Mouse (Mus musculus) urinary bladder, postnatal 25 days (tissue): ENCODE results near the gene Scarb2.
"Not testable (repeated sequence)": the region's sequence is repeated elsewhere in the genome, so short reads cannot be mapped to it uniquely, and the experiment has no call there.

Source experiments
- DNase-seq: peaks from one replicate; pipeline ENCODE4 v3.0.0; 2022; ENCODE audit warnings: low spot score

Scarb2 gene

GRCm38 (mm10) chr5:92506733-92507132 is at the start of gene Scarb2:
TSS of gene Scarb2 (minus strand) at chr5:92506833.
- DNase-seq, result no peak

DNA sequence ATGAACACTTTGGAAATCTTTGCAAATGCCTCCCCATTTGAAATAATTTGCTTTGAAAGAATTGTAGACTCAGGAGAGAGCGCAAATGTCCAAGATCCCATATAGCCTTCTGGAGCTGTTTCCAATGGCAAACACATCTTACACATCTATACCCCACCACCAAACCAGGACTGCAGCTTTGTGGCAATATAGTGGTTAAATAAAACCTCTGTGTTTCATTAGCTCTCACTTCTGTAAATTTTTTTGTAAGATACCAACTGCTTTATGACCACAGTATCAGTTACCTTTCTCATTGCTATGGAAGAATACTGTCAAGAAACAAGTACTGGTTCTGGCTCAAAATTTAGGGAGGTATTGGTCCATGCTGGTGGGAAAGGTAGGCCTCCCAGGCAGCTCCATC is 49.3 kb upstream of the Scarb2 start:
- DNase-seq, result no peak

- DNase-seq, result peak; percentile 24
These were observed 48.4 kb upstream of the Scarb2 start, which contains the start of gene Fam47e for GRCm38 (mm10) chr5:92554891-92555511. TSS of gene Fam47e (plus strand) at chr5:92555069.

- DNase-seq, result no peak
These were observed 47.8 kb upstream of the Scarb2 start for GRCm38 (mm10) chr5:92554443-92554842.

DNA sequence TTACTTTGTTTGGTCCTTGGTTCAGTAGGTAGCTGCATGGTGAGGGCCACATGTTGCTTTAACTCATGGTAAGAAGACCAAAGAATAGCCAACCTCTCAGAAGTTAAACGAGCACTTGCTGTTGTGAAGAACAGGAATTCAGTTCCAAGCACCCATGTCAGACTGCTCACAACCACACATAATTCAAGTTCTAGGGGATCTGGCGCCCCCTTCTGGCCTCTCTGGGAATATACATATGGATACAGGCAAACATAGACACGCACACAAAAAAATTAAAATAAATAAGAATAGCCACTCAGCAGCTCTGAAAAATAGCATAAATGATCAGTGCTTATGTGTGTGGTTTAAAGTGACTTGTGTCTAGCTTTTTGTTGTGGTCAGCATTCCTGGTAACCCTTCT is 47.3 kb upstream of the Scarb2 start:
- DNase-seq, result no peak

DNA sequence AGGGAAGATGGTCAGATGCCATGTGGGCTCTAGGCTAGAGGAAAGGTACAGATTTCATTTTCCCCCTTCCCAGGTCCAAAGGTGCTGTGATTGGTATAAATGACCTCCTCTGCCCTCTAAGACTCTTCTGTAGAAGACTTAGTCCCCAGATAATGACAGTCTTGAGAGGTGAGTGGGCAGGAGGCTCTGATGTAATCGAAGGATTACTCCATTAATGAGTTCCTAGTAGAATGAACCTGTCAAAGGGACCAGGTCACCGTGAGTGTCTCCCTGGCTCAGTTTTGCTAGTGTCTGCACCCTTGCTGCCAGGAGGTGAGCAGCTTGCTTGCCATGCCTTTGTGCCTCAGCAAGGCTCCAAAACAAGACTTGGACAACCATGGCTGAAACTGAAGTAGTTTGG is 46.0 kb upstream of the Scarb2 start:
- DNase-seq, result no peak

DNA sequence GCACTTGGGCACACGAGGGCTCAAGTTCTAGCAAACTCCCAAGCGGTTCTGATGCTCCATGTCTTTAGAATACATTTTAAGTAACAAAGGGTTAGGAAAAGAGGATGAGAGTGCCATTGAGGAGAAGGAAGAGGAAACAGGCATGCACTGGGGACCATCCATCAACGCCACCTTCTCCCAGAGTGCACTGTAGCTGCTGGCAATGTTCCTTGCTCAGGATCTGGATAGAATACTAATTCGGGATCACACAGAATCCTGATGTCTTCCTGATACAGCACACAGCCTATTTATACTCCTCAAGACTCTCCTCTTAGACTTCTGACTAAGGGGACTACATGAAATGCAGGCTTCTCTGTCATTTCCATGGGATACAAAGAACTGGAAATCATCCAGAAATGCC is 33.1 kb upstream of the Scarb2 start:
- DNase-seq, result no peak

DNA sequence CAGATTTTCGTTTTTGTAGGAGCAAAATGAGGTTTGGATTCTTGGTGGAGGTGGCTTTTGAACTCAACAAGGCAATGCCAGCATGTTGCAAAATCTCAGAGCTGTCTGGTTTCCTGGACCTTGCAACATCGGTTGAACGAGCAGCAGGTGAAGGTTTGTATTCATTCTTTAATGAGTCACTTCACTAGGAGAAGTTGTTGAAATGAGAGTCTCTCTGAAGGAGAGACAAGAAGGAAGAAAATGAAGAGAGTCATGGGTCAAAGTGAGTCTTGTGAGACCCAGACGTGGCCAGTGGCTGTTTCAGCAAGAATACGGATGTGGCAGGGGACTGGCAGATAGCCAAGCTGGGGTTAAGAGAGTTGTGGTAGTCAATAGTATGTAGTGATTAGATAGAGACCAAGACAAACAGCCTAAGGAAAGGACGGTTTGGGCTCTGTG is 18.2 kb upstream of the Scarb2 start:
- no peak for DNase-seq

- not testable (repeated sequence) for DNase-seq
These were observed 14.5 kb upstream of the Scarb2 start for GRCm38 (mm10) chr5:92521131-92521530.

- no peak for DNase-seq
These were observed 5.4 kb upstream of the Scarb2 start for GRCm38 (mm10) chr5:92512066-92512465.

DNA sequence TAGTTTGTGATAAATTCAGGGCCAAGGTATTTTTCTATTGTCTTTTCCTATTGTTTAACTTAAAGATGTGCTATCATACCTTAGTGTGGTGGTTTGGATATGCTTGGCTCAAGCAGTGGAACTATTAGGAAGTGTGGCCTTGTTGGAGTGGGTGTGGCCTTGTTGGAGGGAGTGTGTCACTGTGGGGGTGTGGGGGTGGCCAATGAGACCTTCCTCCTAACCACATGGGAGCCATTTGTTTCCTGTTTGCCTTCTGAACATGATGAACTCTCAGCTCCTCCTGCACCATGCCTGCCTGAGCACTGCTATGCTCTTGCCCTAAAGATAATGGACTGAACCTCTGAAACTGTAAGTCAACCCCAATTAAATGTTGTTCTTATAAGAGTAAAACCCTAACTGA is 4.6 kb upstream of the Scarb2 start:
- no peak for DNase-seq

DNA sequence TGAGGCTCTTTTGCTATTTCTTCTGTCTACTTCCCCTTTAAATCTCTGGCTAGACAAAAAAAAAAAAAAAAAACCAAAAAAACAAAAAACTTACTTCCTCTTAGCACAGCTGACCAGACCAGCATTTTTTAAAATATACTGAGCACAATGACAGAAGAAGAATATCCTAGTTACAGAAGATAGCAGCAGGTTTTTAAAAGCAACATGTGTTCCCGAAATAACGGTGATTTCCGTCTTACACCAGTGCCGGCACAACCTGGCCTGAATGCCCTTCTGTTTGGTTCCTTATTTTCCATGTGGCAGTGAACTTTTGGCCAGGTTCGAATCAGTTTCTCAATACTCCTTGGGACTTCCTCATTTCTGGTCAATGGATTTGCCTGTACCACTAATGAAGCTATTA is 2.2 kb upstream of the Scarb2 start:
- DNase-seq, result no peak

DNA sequence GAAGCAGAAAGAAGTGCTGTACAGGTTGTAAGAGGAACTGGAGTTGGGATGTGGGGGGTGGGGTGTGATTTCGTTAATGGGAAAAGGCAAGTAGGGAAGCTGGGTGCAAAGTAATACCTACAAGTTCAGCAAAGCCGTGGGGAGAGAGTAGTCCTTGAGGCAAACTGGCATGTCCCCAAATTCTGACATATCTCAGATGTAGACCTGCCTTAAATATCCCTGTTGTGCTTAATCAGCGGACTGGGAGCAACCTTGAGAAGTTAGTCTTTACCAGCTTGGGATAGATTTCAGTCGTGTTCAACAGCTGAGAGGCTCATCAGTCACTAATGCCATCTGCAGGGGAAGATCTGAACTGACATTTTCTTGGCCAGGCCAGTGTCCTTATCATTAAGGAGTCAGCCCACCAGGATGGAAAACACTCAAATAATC is 318 bp downstream of the Scarb2 start:
- DNase-seq, result no peak

DNA sequence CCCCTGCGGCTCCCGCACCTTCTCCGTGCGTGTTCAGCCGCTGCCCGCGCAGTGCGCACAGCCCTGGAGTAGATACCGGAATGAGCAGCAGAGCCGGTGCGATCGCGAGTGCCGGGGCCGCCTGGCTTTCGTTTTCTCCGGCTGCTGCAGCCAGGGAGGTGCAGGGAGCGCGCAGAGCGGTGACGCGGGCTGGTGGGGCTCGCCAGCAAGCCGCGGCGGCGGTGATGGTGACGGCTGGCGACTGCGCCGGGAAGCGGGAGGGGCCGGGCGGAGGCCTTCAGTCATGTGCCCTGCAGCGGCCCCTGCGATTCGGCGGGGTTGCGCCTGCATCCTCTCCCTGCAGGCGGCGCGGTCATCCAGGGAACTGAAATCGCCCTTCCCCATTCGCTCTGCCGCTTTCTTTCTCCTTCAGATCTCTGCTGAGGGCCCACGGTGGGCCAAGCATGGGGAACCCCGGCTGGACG is 1.2 kb downstream of the Scarb2 start:
- peak; percentile 92 for DNase-seq

DNA sequence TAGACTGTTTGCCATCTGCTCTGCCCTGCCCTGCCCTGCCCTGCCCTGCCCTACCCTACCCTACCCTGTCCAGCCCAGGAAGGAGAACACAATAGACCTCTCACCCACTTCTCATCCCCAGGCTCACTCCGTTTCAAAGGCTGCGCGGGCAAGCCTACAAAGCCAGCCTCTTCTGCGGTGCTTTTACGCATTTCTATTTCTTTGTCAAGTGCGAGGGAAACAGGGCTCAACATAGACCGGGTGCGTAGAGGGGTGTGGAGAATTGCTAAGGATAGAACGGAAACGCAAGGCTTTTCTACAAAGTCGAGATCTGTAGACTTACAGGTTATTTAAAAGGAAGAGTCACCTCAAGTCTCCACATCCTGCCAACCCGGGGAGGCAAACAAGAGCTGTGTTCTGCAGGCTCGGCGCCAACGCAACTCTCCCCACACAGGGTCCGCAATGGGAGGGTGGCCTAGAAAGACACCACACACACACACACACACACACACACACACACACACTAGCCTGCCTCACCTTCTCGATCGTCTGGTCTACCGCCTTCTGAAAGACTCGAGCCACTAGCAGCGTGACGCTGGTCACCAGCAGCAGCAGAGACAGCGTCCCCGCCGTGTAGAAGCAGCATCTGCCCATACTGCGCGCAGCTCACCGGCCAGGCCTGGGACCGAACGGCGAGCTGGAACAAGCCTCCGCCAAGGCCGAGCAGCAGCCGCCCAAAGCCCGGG is 1.8 kb downstream of the Scarb2 start:
- no peak for DNase-seq

GRCm38 (mm10) chr5:92503856-92504618 is 2.6 kb downstream of the Scarb2 start:
- no peak for DNase-seq

GRCm38 (mm10) chr5:92503356-92503847 is 3.2 kb downstream of the Scarb2 start:
- DNase-seq, result no peak

DNA sequence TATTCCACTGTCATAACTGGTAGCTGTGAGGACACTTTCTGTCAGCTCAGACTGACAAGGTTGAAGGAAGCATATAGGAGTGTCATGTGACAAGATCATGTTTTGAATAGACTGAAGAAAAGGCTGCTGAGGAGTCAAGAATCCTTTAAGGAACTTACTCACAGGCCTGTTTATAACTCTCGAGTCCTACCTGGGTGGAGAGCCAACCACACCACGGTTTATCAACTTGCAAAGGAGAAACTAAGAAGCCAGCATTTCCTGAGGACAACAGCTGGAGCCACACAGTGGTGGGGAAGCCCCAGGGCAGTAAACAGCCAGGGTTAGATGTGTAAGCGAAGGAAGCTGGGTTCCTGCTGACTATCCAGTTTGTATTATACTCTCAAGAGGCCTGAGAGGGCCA is 7.3 kb downstream of the Scarb2 start:
- DNase-seq, result no peak

GRCm38 (mm10) chr5:92498661-92499060 is 8.0 kb downstream of the Scarb2 start:
- DNase-seq, result no peak

DNA sequence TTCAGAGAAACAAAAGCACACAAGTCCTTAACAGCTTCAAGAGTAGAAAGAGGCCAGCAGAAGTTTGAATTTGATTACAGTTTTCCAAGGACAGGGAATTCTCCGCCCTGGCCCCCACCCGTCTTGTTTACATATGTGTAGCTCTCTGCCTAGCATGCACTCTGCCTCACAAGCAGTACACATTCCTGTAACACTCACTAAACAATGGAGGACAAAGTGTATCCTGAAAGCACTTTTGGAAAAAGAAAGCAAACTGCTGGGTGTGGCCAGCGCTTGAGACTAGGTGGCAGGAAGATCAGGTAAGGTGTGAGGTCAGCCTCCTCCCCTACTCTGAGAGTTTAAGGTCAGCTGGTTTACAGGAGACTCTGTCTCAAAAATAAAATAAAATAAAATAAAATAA is 8.4 kb downstream of the Scarb2 start:
- no peak for DNase-seq

- DNase-seq, result no peak
These were observed 10.7 kb downstream of the Scarb2 start for GRCm38 (mm10) chr5:92495771-92496409.

DNA sequence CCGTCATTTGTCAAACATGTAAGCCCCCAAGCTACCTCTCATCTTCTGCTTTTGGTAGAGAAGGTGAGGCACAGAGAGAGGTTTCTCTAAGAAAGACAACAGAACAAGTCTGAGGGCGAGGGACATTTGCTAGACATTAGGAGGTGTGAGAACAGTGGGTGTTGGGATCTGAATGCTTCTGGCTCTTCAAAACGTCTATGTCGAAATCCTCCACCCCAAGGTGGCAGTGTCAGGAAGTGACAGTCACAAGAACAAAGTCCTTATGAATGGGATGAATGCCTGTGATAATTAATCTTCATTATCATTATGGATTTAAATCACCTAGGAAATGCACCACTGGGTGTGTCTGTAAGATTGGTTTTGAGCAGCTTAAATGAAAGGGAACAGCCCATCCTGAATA is 11.3 kb downstream of the Scarb2 start:
- DNase-seq, result peak; percentile 2
